Mouse (Mus musculus) adipocyte (in vitro differentiated cells): ENCODE data around the gene Dpagt1.
"Not testable (repeated sequence)": the region's sequence is repeated elsewhere in the genome, so short reads cannot be mapped to it uniquely, and the experiment has no call there.

Experiments used
- DNase-seq: peaks from one replicate; pipeline ENCODE4 v3.0.0-alpha.2; 2016; ENCODE audit warnings: low spot score

Gene Dpagt1

DNA sequence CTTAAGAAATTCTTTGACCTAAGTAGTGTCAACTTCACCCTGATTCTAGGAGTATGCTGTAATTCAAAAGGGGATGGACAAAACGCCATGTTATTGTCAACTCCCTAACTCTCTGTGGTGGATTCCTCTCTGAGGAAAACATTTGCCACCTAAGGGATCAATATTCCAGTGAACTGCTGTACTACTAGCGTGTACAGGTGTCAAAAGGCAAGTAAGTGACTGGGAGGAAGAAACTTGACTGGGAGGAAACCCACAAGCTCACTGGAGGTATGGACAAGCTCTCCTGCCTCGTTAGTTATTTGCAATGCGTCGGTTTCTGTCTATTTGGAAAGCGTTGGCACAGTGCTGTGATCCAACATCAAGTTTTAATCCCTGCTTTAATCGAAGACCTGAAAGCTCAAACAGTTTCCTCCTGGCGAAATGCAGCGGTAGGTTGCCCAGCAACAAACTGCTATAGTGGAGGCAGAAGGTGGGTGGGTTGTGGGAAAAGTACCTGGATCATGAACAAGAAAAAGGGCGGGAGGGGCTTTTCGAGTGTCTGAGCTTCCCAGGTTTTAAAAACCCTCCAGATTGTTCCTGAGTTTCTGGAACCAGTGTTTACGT, at the start of gene Dpagt1:
Gene Dpagt1 (plus strand): TSS at position 252 of the 603 bp plus-strand sequence.
- DNase-seq = no peak

DNA sequence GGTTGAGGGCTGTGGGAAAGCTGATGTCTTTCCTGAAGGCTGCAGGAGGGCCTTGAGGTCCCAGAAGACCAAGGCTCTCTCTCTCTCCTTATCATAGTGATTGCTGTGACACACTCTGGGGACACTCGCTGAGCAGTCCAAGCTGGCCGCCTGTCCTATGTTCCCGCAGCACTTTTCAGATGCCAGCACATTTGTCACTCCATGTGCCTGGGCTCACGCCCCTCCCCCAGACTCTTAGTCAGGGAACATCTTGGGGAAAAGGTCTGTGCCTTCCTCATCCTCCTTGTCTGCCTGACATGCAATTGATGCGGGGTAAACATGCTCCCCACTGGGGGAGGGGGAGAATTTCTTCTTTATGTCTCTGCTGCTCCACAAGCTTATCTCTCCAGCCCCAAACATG, 42.6 kb upstream of the Dpagt1 start:
- DNase-seq = no peak

- DNase-seq = no peak
Measured at GRCm38 (mm10) chr9:44286256-44286850, 39.5 kb upstream of the Dpagt1 start.

GRCm38 (mm10) chr9:44287003-44287400, 38.8 kb upstream of the Dpagt1 start:
- no peak for DNase-seq

- DNase-seq = no peak
Measured at GRCm38 (mm10) chr9:44287401-44288075, 38.3 kb upstream of the Dpagt1 start.

GRCm38 (mm10) chr9:44288076-44288958, 37.5 kb upstream of the Dpagt1 start, which contains the start of gene Abcg4:
Gene Abcg4 (minus strand): TSS chr9:44288615.
- DNase-seq = no peak

DNA sequence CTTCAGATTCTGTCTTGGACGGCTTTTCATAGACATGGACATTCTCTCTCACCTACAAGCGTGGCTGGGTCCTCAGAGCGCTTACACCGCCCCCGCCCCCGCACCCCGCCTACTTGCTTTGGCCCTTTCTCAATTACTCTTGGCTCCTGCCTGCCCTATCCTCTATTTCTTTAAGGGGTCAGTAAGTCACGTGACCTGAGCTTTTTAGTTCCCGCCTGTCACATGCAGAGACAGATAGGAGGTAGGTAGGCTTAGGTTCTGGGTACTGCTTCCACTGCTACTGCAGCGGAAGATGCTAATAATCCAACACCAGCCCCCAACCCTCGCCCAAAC, 36.9 kb upstream of the Dpagt1 start:
- no peak for DNase-seq

GRCm38 (mm10) chr9:44292490-44292889, 33.3 kb upstream of the Dpagt1 start:
- peak; percentile 30 for DNase-seq

DNA sequence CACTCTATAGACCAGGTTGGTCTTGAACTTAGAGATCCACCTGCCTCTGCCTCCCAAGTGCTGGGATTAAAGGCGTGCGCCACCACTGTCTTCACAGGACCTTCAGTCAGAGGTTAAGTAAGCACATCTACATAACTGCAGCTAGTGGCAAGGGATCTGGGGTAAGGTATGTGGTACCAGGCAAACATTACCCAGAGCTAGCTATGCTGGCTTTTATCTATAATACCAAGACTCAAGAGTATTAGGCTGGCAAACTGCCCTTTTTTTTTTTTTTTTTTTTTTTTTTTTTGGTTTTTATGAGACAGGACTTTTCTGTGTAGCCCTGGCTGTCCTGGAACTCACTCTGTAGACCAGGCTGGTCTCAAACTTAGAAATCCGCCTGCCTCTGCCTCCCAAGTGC, 25.8 kb upstream of the Dpagt1 start:
- not testable (repeated sequence) for DNase-seq

- peak; percentile 99 for DNase-seq
Measured at GRCm38 (mm10) chr9:44305466-44306079, 20.2 kb upstream of the Dpagt1 start, which contains the start of gene Hinfp. Gene Hinfp (minus strand): TSS chr9:44305671.

- no peak for DNase-seq
Measured at GRCm38 (mm10) chr9:44306532-44306931, 19.3 kb upstream of the Dpagt1 start.

DNA sequence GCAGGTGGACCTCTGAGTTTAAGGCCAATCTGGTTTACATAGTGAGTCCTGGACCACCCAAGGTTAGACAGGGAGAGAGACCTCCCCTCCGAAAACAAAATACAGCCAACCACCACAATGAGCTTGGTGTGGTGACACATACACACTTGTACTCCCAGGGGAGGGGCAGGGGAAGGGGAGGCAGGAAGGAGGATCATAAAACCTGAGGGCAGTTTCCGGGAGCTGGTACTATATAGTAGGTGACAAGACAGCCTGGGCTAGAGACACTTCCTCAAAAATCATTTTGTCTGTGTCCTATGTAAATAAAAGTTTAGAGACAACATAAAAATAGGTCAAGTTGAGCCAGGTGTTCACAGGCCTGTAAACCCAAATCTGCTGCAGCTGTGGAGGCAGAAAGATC, 18.6 kb upstream of the Dpagt1 start:
- no peak for DNase-seq

- no peak for DNase-seq
Measured at GRCm38 (mm10) chr9:44309756-44310155, 16.1 kb upstream of the Dpagt1 start.

- no peak for DNase-seq
Measured at GRCm38 (mm10) chr9:44310750-44311135, 15.1 kb upstream of the Dpagt1 start.

DNA sequence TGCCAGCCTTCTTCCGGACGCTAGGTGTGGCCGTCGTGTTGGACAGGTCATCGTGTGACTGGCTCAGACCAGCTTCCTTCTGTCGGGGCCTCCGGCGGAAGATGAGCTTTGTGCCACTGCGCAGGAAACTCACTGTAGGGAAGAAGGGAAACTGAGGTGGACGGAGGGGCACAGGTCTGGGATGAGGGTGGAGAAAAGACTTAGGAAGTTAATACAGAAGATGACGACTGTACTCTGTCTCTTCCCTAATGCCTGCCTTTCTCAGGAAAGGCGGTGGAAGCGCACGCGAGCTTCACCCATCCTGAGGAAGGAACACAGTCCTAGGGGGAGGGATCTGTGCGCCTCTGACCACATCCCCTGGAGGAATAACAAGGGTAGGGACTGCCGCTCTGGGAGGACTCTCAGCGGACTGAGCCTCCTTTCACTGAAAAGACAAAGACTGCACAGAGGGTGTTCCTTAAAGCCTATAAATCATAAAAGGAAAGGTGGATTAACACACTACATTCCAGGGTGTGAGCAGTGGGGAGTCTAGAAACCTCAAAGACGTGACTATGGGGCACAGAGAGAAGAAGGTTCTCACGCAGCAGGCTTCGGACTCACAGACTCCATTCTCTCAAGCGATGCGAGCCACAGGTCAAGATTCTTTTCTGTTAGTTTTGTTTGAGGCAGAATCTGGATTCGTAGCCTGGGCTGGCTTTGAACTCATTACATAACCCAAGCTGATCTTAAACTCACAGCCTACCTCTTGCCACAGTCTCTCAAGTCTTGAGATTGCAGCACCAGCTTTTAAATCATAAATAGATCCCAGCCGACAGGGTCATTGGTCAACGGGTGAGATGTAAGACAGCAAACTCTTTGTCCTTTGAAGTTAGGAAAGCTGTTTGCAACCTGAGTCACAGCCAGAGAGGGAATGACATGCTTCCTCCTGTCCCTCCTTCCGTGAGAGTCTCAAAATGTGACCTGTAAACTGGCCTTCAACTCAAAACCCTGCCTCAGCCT, 14.4 kb upstream of the Dpagt1 start:
- DNase-seq = no peak

- no peak for DNase-seq
Measured at GRCm38 (mm10) chr9:44313476-44314256, 12.2 kb upstream of the Dpagt1 start.

- DNase-seq = no peak
Measured at GRCm38 (mm10) chr9:44314257-44314547, 11.6 kb upstream of the Dpagt1 start.

- no peak for DNase-seq
Measured at GRCm38 (mm10) chr9:44314910-44315309, 10.9 kb upstream of the Dpagt1 start.

- DNase-seq = no peak
Measured at GRCm38 (mm10) chr9:44317452-44317851, 8.4 kb upstream of the Dpagt1 start.
